Mouse (Mus musculus) kidney, postnatal 0 days (tissue): Measurements from ENCODE around the gene Shf. TPM values are rescaled to one million over a fixed set of nuclear protein-coding genes. Genes with fewer than 3 reads are reported as not detected.

Experiments
- ATAC-seq: fragments of 200-750 bp; cut with Nextera tagmentation; replicated peaks from 2 replicates; pipeline ENCODE4 v1.8.0; 2017; ENCODE audit warnings: low read depth, moderate number of reproducible peaks, moderate TSS enrichment, moderate library complexity; ENCODE audit not compliant: low FRiP score
- DNase-seq: peaks from one replicate; pipeline ENCODE4 v3.0.0-alpha.2; 2016; ENCODE audit warnings: low spot score
- H3K27ac ChIP-seq: fragments of 300-500 bp; sonication (generic); 2 replicates; pipeline ENCODE4 v1.5.1; 2014; ENCODE audit warnings: mild to moderate bottlenecking
- H3K27me3 ChIP-seq: fragments of 300-500 bp; sonication (generic); 2 replicates; pipeline ENCODE4 v1.6.1; 2014; ENCODE audit warnings: low read length, mixed read lengths; ENCODE audit not compliant: insufficient read depth
- H3K36me3 ChIP-seq: fragments of 300-500 bp; sonication (generic); 2 replicates; pipeline ENCODE4 v1.6.1; 2014; ENCODE audit warnings: low read length, mixed read lengths; ENCODE audit not compliant: insufficient read depth
- H3K4me1 ChIP-seq: fragments of 300-500 bp; sonication (generic); replicated peaks from 2 replicates; pipeline ENCODE4 v1.6.1; 2014; ENCODE audit warnings: antibody characterized with exemption, low read length, mixed read lengths; ENCODE audit not compliant: insufficient read depth
- H3K4me2 ChIP-seq: fragments of 300-500 bp; sonication (generic); 2 replicates; pipeline ENCODE4 v1.6.1; 2014; ENCODE audit warnings: mild to moderate bottlenecking, low read length, moderate library complexity, mixed read lengths
- H3K4me3 ChIP-seq: fragments of 300-500 bp; sonication (generic); replicated peaks from 2 replicates; pipeline ENCODE4 v1.5.1; 2014; ENCODE audit warnings: low read depth, low read length
- H3K9ac ChIP-seq: fragments of 300-500 bp; sonication (generic); 2 replicates; pipeline ENCODE4 v1.6.1; 2014; ENCODE audit warnings: low read depth, low read length
- H3K9me3 ChIP-seq: fragments of 300-500 bp; sonication (generic); replicated peaks from 2 replicates; pipeline ENCODE4 v1.6.1; 2016; ENCODE audit warnings: low read length, inconsistent platforms, mixed read lengths
- CTCF ChIP-seq: IDR thresholded peaks from 2 replicates; pipeline ENCODE4 v1.5.1; 2016; ENCODE audit warnings: antibody characterized with exemption, low read depth, mild to moderate bottlenecking, moderate library complexity
- WGBS: fragments of 180-500 bp; shearing (Covaris S2); extraction: QIAGEN DNeasy Blood & Tissue Kit; methylation state at CpG from one replicate; pipeline ENCODE4 v1.1.7; 2014; 5-methylcytosine and 5-hydroxymethylcytosine counted together
- polyA plus RNA-seq: library from polyadenylated mRNA; unstranded; fragments of >200 nt; fragmentation: Nextera tagmentation; extraction: Ambion mirVana; gene quantifications from 2 replicates; pipeline ENCODE4 v1.2.1, GENCODE M21; 2015

The Shf gene
- polyA plus RNA-seq, 1 experiment from 2014 or later: 2.3 TPM

GRCm38 (mm10) chr2:122309647-122310046 lies 59.3 kb downstream of the Shf start:
- TF ChIP-seq CTCF: peak; percentile 46; the same call in 1 of the 2 replicates
- ATAC-seq: no peak
- H3K27me3 ChIP-seq: peaks cover 20% of the 10 kb centered on the region
- 34% methylated on average over 3 of the region's 3 CpGs for WGBS
- no peak for DNase-seq
- no peak overlapping the region for H3K4me2 ChIP-seq
- no peaks in the 10 kb centered on the region for H3K36me3 ChIP-seq
- H3K4me3 ChIP-seq: no peak overlapping the region
- H3K9ac ChIP-seq: no peak overlapping the region
- no peaks in the 10 kb centered on the region; the same call in 1 of the 2 replicates for H3K4me1 ChIP-seq
- no peaks in the 10 kb centered on the region for H3K9me3 ChIP-seq
- no peak overlapping the region for H3K27ac ChIP-seq

GRCm38 (mm10) chr2:122306184-122306583 lies 62.8 kb downstream of the Shf start:
- H3K27me3 ChIP-seq: peaks cover 23% of the 10 kb centered on the region

GRCm38 (mm10) chr2:122305097-122305892 lies 63.7 kb downstream of the Shf start:
- ATAC-seq: no peak
- Histone ChIP-seq H3K27me3 (peaks cover 31% of the 10 kb centered on the region), H3K4me1 (peaks cover 11% of the 10 kb centered on the region; the same call in 1 of the 2 replicates)

More at GRCm38 (mm10) chr2:122306184-122306583, 62.8 kb downstream of the Shf start:
- Histone ChIP-seq H3K36me3 (no peaks in the 10 kb centered on the region), H3K4me3 (no peak overlapping the region), H3K4me2 (no peak overlapping the region), H3K9ac (no peak overlapping the region), H3K27ac (no peak overlapping the region), H3K4me1 (peaks cover 9% of the 10 kb centered on the region; the same call in 1 of the 2 replicates), H3K9me3 (no peaks in the 10 kb centered on the region)
- DNase-seq (no peak), ATAC-seq (no peak)
- WGBS: 44% methylated on average over 4 of the region's 4 CpGs
- TF ChIP-seq CTCF: no peak

GRCm38 (mm10) chr2:122304544-122304943 lies 64.4 kb downstream of the Shf start:
- no peak overlapping the region for H3K27ac ChIP-seq

More at GRCm38 (mm10) chr2:122305097-122305892, 63.7 kb downstream of the Shf start:
- Histone ChIP-seq H3K36me3 (no peaks in the 10 kb centered on the region), H3K27ac (no peak overlapping the region), H3K9ac (no peak overlapping the region), H3K4me3 (no peak overlapping the region), H3K4me2 (no peak overlapping the region), H3K9me3 (no peaks in the 10 kb centered on the region)
- whole genome bisulfite sequencing: 78% methylated on average over 16 of the region's 16 CpGs
- no peak for TF ChIP-seq CTCF
- no peak for DNase-seq

GRCm38 (mm10) chr2:122302574-122303241 lies 66.3 kb downstream of the Shf start:
- peaks cover 56% of the 10 kb centered on the region for H3K27me3 ChIP-seq
- peak; percentile 71; the same call in 1 of the 2 replicates for ATAC-seq
- peaks cover 22% of the 10 kb centered on the region; the same call in 1 of the 2 replicates for H3K4me1 ChIP-seq
- no peak overlapping the region for H3K27ac ChIP-seq
- no peaks in the 10 kb centered on the region for H3K9me3 ChIP-seq
- no peak overlapping the region for H3K9ac ChIP-seq
- H3K4me3 ChIP-seq: no peak overlapping the region
- DNase-seq: peak; percentile 74
- no peak overlapping the region for H3K4me2 ChIP-seq
- H3K36me3 ChIP-seq: no peaks in the 10 kb centered on the region
- TF ChIP-seq CTCF: peak; percentile 59
- WGBS: 9% methylated on average over 9 of the region's 9 CpGs

More at GRCm38 (mm10) chr2:122304544-122304943, 64.4 kb downstream of the Shf start:
- H3K36me3 ChIP-seq: no peaks in the 10 kb centered on the region
- WGBS: 96% methylated on average over 6 of the region's 6 CpGs
- H3K4me1 ChIP-seq: peaks cover 11% of the 10 kb centered on the region; the same call in 1 of the 2 replicates
- H3K27me3 ChIP-seq: peaks cover 38% of the 10 kb centered on the region
- no peak for TF ChIP-seq CTCF
- DNase-seq: no peak
- H3K4me2 ChIP-seq: no peak overlapping the region
- ATAC-seq: no peak
- H3K4me3 ChIP-seq: no peak overlapping the region
- no peak overlapping the region for H3K9ac ChIP-seq
- no peaks in the 10 kb centered on the region for H3K9me3 ChIP-seq

- Histone ChIP-seq H3K9ac (no peak overlapping the region), H3K36me3 (no peaks in the 10 kb centered on the region), H3K4me2 (peak overlapping the region; percentile 50), H3K4me1 (peaks cover 22% of the 10 kb centered on the region; the same call in 1 of the 2 replicates), H3K27ac (no peak overlapping the region), H3K9me3 (no peaks in the 10 kb centered on the region), H3K4me3 (peak overlapping the region; percentile 19), H3K27me3 (peaks cover 59% of the 10 kb centered on the region)
- 10% methylated on average over 23 of the region's 23 CpGs for WGBS
- DNase-seq (no peak), ATAC-seq (no peak)
- no peak for TF ChIP-seq CTCF
Observed at GRCm38 (mm10) chr2:122301921-122302573, 66.9 kb downstream of the Shf start.
